Mouse (Mus musculus) neural tube, embryonic 12.5 days (tissue): Measurements from ENCODE around the gene Mosmo. TPM values are rescaled to one million over a fixed set of nuclear protein-coding genes. Genes with fewer than 3 reads are reported as not detected.

Experiments
- ATAC-seq: fragments of 200-750 bp; cut with Nextera tagmentation; 2 replicates; pipeline ENCODE4 v1.8.0; 2017; ENCODE audit warnings: low read depth, mild to moderate bottlenecking, moderate TSS enrichment, moderate library complexity; ENCODE audit not compliant: low FRiP score
- H3K27ac ChIP-seq: fragments of 300-500 bp; sonication (generic); 2 replicates; pipeline ENCODE4 v1.5.1; 2016
- H3K27me3 ChIP-seq: fragments of 300-500 bp; sonication (generic); replicated peaks from 2 replicates; pipeline ENCODE4 v1.6.1; 2016; ENCODE audit warnings: mild to moderate bottlenecking
- H3K36me3 ChIP-seq: fragments of 300-500 bp; sonication (generic); 2 replicates; pipeline ENCODE4 v1.6.1; 2016; ENCODE audit warnings: mild to moderate bottlenecking
- H3K4me1 ChIP-seq: fragments of 300-500 bp; sonication (generic); 2 replicates; pipeline ENCODE4 v1.6.1; 2016
- H3K4me2 ChIP-seq: fragments of 300-500 bp; sonication (generic); replicated peaks from 2 replicates; pipeline ENCODE4 v1.6.1; 2016; ENCODE audit warnings: mild to moderate bottlenecking
- H3K4me3 ChIP-seq: fragments of 300-500 bp; sonication (generic); 2 replicates; pipeline ENCODE4 v1.5.1; 2016
- H3K9ac ChIP-seq: fragments of 300-500 bp; sonication (generic); 2 replicates; pipeline ENCODE4 v1.6.1; 2016; ENCODE audit warnings: mild to moderate bottlenecking
- H3K9me3 ChIP-seq: fragments of 300-500 bp; sonication (generic); 2 replicates; pipeline ENCODE4 v1.6.1; 2016; ENCODE audit warnings: mild to moderate bottlenecking
- WGBS: fragments of 180-500 bp; shearing (Covaris S2); methylation state at CpG from one replicate; pipeline ENCODE4 v1.1.7; 2016; 5-methylcytosine and 5-hydroxymethylcytosine counted together
- polyA plus RNA-seq: library from polyadenylated mRNA; unstranded; fragments of >200 nt; fragmentation: Nextera tagmentation; extraction: Ambion mirVana; gene quantifications from 2 replicates; pipeline ENCODE4 v1.2.1, GENCODE M21; 2016

The Mosmo gene
- polyA plus RNA-seq, 1 experiment from 2014 or later, result 14.8 TPM

DNA sequence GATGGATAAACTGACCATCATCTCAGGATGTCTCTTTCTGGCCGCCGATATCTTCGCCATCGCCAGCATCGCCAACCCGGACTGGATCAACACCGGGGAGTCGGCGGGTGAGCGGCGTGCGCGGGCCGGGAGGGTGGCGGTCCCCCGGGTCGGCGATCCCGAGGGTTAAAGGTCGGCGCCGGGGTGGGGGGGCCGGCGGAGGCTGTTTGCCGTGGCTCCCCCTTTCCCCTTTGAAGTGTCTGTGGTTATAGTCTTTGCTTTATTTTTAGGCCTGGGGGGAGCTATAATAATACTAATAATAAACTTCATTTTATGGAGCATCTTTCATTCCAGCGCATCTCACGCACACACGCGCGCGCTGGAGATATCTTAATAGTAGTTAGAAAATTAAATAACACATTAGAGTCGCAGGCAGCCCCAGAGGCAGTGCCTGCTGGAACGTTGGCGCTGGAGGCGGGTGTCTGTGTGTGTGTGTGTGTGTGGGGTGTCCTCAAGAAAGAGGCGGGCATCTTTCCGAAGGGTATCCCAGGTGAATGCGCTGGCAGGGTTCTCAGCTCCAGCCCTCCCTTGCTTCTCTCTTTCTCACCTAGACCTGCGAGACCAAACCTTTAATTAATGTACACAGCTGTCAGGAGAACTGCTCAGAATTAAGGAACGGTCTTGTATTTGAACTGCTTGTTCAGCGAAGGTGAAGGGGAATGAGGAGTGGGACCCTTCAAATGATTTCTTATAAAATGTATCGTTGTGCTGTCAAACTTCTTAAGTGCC lies 530 bp downstream of the Mosmo start:
- peaks cover 19% of the 10 kb centered on the region for H3K4me1 ChIP-seq
- no peak overlapping the region for H3K27ac ChIP-seq
- H3K36me3 ChIP-seq, result no peaks in the 10 kb centered on the region
- H3K9ac ChIP-seq, result peak overlapping the region; percentile 88
- no peaks in the 10 kb centered on the region for H3K27me3 ChIP-seq
- H3K9me3 ChIP-seq, result no peaks in the 10 kb centered on the region
- 2% methylated on average over 42 of the region's 42 CpGs for whole genome bisulfite sequencing
- H3K4me2 ChIP-seq, result peak overlapping the region; percentile 90
- H3K4me3 ChIP-seq, result peak overlapping the region; percentile 88
- ATAC-seq, result peak; percentile 83

DNA sequence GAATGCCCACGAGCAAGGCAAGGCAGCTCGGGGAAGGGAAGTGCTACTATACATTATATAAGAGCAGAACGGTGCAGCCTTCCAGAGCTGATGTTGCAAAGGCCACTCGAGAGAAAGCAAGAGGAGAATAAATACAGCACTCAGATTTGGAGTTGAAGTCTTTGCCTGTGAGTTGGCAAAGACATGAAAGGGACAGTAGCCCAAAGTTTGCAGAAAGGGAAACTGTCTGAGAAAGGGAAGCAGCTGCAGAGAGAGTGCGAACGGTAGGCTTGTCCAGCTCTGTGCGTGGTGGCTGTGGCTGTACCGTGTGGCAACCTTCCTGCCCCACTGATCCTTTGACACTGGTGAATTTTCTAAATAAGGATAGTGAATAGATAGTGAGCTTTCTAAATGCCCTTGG lies 1.6 kb downstream of the Mosmo start:
- Histone ChIP-seq H3K27me3 (no peaks in the 10 kb centered on the region), H3K4me3 (0 out of 2 replicates have a peak overlapping the region, but pooled peaks have one; percentile 2), H3K36me3 (no peaks in the 10 kb centered on the region), H3K4me1 (peaks cover 19% of the 10 kb centered on the region), H3K4me2 (peak overlapping the region; percentile 90), H3K27ac (no peak overlapping the region), H3K9me3 (no peaks in the 10 kb centered on the region), H3K9ac (0 out of 2 replicates have a peak overlapping the region, but pooled peaks have one; percentile 21)
- 71% methylated on average over 8 of the region's 8 CpGs for WGBS
- no peak for ATAC-seq

- H3K36me3 ChIP-seq, result no peaks in the 10 kb centered on the region
- no peak overlapping the region for H3K9ac ChIP-seq
- H3K27ac ChIP-seq, result no peak overlapping the region
- no peak overlapping the region for H3K4me3 ChIP-seq
- H3K9me3 ChIP-seq, result no peaks in the 10 kb centered on the region
- no peak for ATAC-seq
- H3K4me1 ChIP-seq, result peaks cover 15% of the 10 kb centered on the region
- H3K27me3 ChIP-seq, result no peaks in the 10 kb centered on the region
- 83% methylated on average over 4 of the region's 4 CpGs for WGBS
- no peak overlapping the region for H3K4me2 ChIP-seq
These were observed 4.6 kb downstream of the Mosmo start for GRCm38 (mm10) chr7:120682002-120682401.

DNA sequence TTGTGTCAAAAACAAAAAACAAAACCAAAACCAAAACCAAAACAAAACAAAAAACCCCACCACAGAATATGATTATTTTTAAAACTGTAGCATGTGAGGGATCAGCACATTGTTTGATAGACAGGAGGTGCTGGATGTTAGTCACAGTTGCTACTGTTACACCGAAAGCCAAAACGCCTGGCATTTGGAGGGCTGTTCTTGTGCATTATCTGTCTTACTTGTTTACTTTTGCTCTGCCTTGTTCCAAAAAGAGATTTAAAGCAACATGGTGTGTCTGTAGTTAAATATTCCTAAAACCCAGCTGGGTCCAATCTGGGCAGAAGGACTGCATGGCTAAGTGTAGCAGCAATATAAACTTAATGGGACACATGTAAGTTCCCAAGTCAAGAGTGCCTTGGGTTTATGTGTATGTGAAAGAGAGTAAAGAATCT lies 7.3 kb downstream of the Mosmo start:
- no peaks in the 10 kb centered on the region for H3K4me1 ChIP-seq
- H3K27ac ChIP-seq, result no peak overlapping the region
- H3K4me3 ChIP-seq, result no peak overlapping the region
- 94% methylated on average over 2 of the region's 2 CpGs for WGBS
- no peaks in the 10 kb centered on the region for H3K27me3 ChIP-seq
- no peak overlapping the region for H3K4me2 ChIP-seq
- no peaks in the 10 kb centered on the region for H3K36me3 ChIP-seq
- H3K9me3 ChIP-seq, result no peaks in the 10 kb centered on the region
- no peak for ATAC-seq
- no peak overlapping the region for H3K9ac ChIP-seq

DNA sequence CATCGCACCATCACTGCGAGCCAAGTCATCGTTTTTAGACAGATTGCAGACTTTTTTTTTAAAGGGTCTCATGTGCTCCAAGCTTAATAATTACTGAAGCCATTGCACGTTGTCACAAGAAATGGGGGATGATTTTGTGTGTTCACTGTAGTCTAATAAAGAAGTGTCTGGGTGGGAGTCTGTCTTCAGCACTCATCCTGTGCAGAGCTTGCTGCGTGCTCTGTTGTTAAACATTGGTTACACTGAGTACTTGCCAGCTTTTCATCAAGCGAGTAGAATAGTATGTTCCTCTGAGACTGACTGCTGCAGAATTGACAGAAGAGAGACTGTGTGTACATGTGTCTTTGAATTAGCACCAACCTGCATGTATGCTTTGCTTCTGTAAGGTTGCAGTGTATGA lies 7.8 kb downstream of the Mosmo start:
- H3K27ac ChIP-seq, result no peak overlapping the region
- H3K4me3 ChIP-seq, result no peak overlapping the region
- no peaks in the 10 kb centered on the region for H3K36me3 ChIP-seq
- no peak for ATAC-seq
- H3K4me2 ChIP-seq, result no peak overlapping the region
- H3K27me3 ChIP-seq, result no peaks in the 10 kb centered on the region
- 88% methylated on average over 6 of the region's 6 CpGs for WGBS
- H3K4me1 ChIP-seq, result no peaks in the 10 kb centered on the region
- H3K9ac ChIP-seq, result no peak overlapping the region
- no peaks in the 10 kb centered on the region for H3K9me3 ChIP-seq

GRCm38 (mm10) chr7:120690634-120691033 lies 13.2 kb downstream of the Mosmo start:
- WGBS, result 81% methylated on average over 4 of the region's 4 CpGs
- H3K9me3 ChIP-seq, result no peaks in the 10 kb centered on the region
- H3K4me3 ChIP-seq, result no peak overlapping the region
- H3K4me2 ChIP-seq, result no peak overlapping the region
- no peak overlapping the region for H3K27ac ChIP-seq
- peaks cover 5% of the 10 kb centered on the region; the same call in 1 of the 2 replicates for H3K36me3 ChIP-seq
- H3K9ac ChIP-seq, result no peak overlapping the region
- ATAC-seq, result no peak
- H3K4me1 ChIP-seq, result peaks cover 4% of the 10 kb centered on the region; the same call in 1 of the 2 replicates
- no peaks in the 10 kb centered on the region for H3K27me3 ChIP-seq

- Histone ChIP-seq H3K27ac (no peak overlapping the region), H3K36me3 (peaks cover 5% of the 10 kb centered on the region; the same call in 1 of the 2 replicates), H3K4me3 (no peak overlapping the region), H3K4me1 (peaks cover 4% of the 10 kb centered on the region; the same call in 1 of the 2 replicates), H3K9me3 (no peaks in the 10 kb centered on the region), H3K4me2 (no peak overlapping the region), H3K9ac (no peak overlapping the region), H3K27me3 (no peaks in the 10 kb centered on the region)
- no peak for ATAC-seq
- 93% methylated on average over 5 of the region's 5 CpGs for WGBS
These were observed 16.5 kb downstream of the Mosmo start for GRCm38 (mm10) chr7:120693831-120694375.

DNA sequence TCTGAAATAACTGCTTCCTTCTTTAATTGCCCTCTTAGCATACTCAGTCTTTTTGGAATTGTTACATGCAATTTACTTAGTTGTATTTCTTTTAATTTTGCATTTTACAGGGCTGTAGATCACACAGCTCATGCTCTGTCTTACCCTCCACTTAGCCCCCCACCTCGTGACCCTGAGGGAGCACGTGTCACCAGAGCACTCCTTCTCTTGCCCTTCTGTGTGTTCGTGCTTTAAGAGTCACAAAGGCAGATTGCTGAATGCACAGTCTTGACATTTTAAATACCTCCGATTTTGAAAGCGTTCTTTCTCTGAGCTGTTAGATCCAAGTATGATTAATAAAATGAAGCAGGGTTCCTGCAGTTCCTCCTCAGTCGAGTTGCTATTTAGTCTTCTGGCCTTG lies 17.8 kb downstream of the Mosmo start:
- no peak overlapping the region for H3K4me3 ChIP-seq
- H3K36me3 ChIP-seq, result peaks cover 5% of the 10 kb centered on the region; the same call in 1 of the 2 replicates
- no peak for ATAC-seq
- H3K27ac ChIP-seq, result no peak overlapping the region
- H3K9ac ChIP-seq, result no peak overlapping the region
- H3K27me3 ChIP-seq, result no peaks in the 10 kb centered on the region
- H3K4me1 ChIP-seq, result peaks cover 4% of the 10 kb centered on the region; the same call in 1 of the 2 replicates
- H3K9me3 ChIP-seq, result no peaks in the 10 kb centered on the region
- no peak overlapping the region for H3K4me2 ChIP-seq
- 15% methylated on average over 6 of the region's 6 CpGs for WGBS

DNA sequence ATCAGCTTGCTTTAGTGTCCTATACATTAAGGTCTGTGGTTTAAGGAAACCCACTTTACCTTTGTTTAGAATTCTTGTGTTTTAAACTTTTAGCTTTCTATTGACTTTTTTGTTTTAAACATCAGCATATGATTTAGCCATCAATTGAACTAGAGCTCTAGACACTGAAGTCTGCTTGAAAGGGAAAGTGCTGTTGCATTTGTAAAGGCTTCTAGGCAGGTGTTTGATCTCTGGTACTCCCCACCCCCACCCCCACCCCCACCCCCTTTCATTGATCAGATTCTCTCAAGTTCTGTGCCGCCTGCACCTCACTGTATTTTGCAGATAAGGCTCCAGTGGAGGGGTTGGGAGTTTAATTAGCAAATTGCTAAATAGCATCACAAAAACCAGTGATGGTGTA lies 18.2 kb downstream of the Mosmo start:
- no peak overlapping the region for H3K4me2 ChIP-seq
- H3K36me3 ChIP-seq, result peaks cover 5% of the 10 kb centered on the region; the same call in 1 of the 2 replicates
- no peak for ATAC-seq
- no peak overlapping the region for H3K4me3 ChIP-seq
- 59% methylated on average over 1 of the region's 1 CpGs for WGBS
- no peaks in the 10 kb centered on the region for H3K9me3 ChIP-seq
- H3K9ac ChIP-seq, result no peak overlapping the region
- peaks cover 4% of the 10 kb centered on the region; the same call in 1 of the 2 replicates for H3K4me1 ChIP-seq
- no peak overlapping the region for H3K27ac ChIP-seq
- no peaks in the 10 kb centered on the region for H3K27me3 ChIP-seq

GRCm38 (mm10) chr7:120696331-120696730 lies 18.9 kb downstream of the Mosmo start:
- WGBS, result 82% methylated on average over 2 of the region's 2 CpGs

DNA sequence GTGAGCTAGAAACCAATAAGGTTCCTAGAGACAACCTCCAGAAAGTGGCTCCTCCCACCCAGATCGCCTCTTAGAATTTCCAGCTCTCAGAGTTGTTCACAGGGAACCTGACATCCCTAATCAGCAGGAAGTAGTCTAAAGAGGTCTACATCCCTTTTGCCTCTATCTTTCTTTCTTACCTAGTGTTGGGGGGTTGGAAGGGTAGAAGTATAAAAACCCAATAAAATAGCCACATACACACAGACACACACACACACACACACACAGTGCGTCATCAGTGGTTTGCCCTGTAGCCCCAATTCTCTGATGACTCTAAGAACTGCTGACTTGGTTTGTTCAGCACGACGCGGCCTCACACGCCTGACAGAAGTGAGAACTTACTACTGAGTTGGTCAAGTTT lies 22.2 kb downstream of the Mosmo start:
- Histone ChIP-seq H3K27ac (no peak overlapping the region), H3K27me3 (no peaks in the 10 kb centered on the region), H3K36me3 (no peaks in the 10 kb centered on the region), H3K4me2 (no peak overlapping the region), H3K9ac (no peak overlapping the region), H3K9me3 (no peaks in the 10 kb centered on the region), H3K4me1 (peaks cover 4% of the 10 kb centered on the region; the same call in 1 of the 2 replicates), H3K4me3 (no peak overlapping the region)
- WGBS, result 91% methylated on average over 6 of the region's 6 CpGs
- no peak for ATAC-seq

More at GRCm38 (mm10) chr7:120696331-120696730, 18.9 kb downstream of the Mosmo start:
- Histone ChIP-seq H3K36me3 (peaks cover 5% of the 10 kb centered on the region; the same call in 1 of the 2 replicates), H3K27me3 (no peaks in the 10 kb centered on the region), H3K27ac (no peak overlapping the region), H3K4me1 (peaks cover 4% of the 10 kb centered on the region; the same call in 1 of the 2 replicates), H3K9me3 (no peaks in the 10 kb centered on the region), H3K4me3 (no peak overlapping the region), H3K4me2 (no peak overlapping the region), H3K9ac (no peak overlapping the region)
- ATAC-seq, result no peak

GRCm38 (mm10) chr7:120703888-120704287 lies 26.5 kb downstream of the Mosmo start:
- H3K4me3 ChIP-seq, result no peak overlapping the region
- no peak for ATAC-seq
- H3K27me3 ChIP-seq, result no peaks in the 10 kb centered on the region
- H3K9ac ChIP-seq, result no peak overlapping the region
- H3K9me3 ChIP-seq, result no peaks in the 10 kb centered on the region
- no peaks in the 10 kb centered on the region for H3K36me3 ChIP-seq
- no peak overlapping the region for H3K27ac ChIP-seq
- no peaks in the 10 kb centered on the region for H3K4me1 ChIP-seq
- WGBS, result 90% methylated on average over 3 of the region's 3 CpGs
- H3K4me2 ChIP-seq, result no peak overlapping the region
